Mouse (Mus musculus): ENCODE results near the gene Slc25a31.

DNA sequence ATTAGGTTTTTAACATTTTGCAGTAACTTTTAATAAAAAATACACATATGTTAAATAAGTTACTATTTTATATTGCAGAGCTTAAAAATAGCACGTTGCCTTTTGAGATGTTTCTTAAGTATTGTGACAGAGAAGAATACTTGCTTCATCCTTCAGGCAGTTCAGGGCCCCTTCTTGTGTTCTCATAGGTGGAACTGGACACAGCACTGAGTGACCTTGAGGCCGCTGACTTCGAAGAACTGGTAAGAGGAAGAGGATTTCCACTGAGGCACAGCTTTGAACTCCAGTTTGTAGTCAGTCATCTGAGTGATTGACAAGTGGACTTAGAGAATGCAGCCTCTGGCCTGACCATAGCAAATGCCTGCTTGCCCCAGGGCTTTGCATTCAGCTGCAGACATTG is 21.1 kb upstream of the Slc25a31 start:
- TF ChIP-seq CTCF (IDR thresholded peaks at IDR 0.05; ENCODE audit: low read depth) (no peak), EP300 (IDR thresholded peaks at IDR 0.05; ENCODE audit: low read depth) (no peak)

Measured in liver, embryonic 14.5 days (tissue).